Mouse (Mus musculus) thymus, adult 2 months (tissue): Measurements from ENCODE around the gene Prtg.

Source experiments
- CTCF ChIP-seq: fragments of 200-500 bp; IDR thresholded peaks from 2 replicates; pipeline ENCODE4 v1.5.1; 2012; ENCODE audit warnings: mild to moderate bottlenecking, control low read depth, low read length, moderate library complexity, borderline replicate concordance; ENCODE audit not compliant: control insufficient read depth, poor library complexity, insufficient read depth; ENCODE audit errors: extremely low read depth
- POLR2A ChIP-seq: fragments of 200-500 bp; IDR thresholded peaks from 2 replicates; pipeline ENCODE4 v1.6.1; 2012; ENCODE audit warnings: mild to moderate bottlenecking, low read length, control low read depth, moderate library complexity; ENCODE audit not compliant: control insufficient read depth, poor library complexity, insufficient read depth; ENCODE audit errors: extremely low read depth

GRCm38 (mm10) chr9:72890499-72891085 lies 83.9 kb downstream of the Prtg start:
- TF ChIP-seq POLR2A (no peak), CTCF (no peak)
